Mouse (Mus musculus): ENCODE measurements at regions not wholly inside any gene's neighbourhood (a gene's known extent, or its start where the extent isn't known, plus 50 kb on each side); places are given as distances from the start of the nearest gene placed in this dataset.
A peak's percentile ranks its signal among the peaks of the same experiment; 100 is the strongest.

GRCm38 (mm10) chr4:95196106-95196505 lies 144.1 kb upstream of the Jun start:
- no peak for DNase-seq (ENCODE audit: low spot score)
- Histone ChIP-seq H3K27me3 (ENCODE audit: low read depth, poor library complexity, severe bottlenecking) (no peaks in the 10 kb centered on the region), H3K4me1 (peaks cover 19% of the 10 kb centered on the region), H3K9me3 (replicated peaks) (no peaks in the 10 kb centered on the region), H3K36me3 (no peaks in the 10 kb centered on the region), H3K27ac (no peak overlapping the region), H3K4me3 (no peak overlapping the region)
- WGBS, result 79% methylated on average over 2 of the region's 2 CpGs

- no peaks in the 10 kb centered on the region for H3K36me3 ChIP-seq
- peak; percentile 32 for DNase-seq (ENCODE audit: low spot score)
- H3K9me3 ChIP-seq (replicated peaks), result no peaks in the 10 kb centered on the region
- 45% methylated on average over 7 of the region's 7 CpGs for WGBS
- peak overlapping the region; percentile 71 for H3K27ac ChIP-seq
- H3K27me3 ChIP-seq (ENCODE audit: low read depth, poor library complexity, severe bottlenecking), result no peaks in the 10 kb centered on the region
- H3K4me3 ChIP-seq, result no peak overlapping the region
- H3K4me1 ChIP-seq, result peaks cover 19% of the 10 kb centered on the region
Measured at GRCm38 (mm10) chr4:95197077-95197711, 145.2 kb upstream of the Jun start.

GRCm38 (mm10) chr4:95199394-95199793 lies 147.4 kb upstream of the Jun start:
- Histone ChIP-seq H3K4me3 (no peak overlapping the region), H3K36me3 (no peaks in the 10 kb centered on the region), H3K9me3 (replicated peaks) (no peaks in the 10 kb centered on the region), H3K4me1 (peaks cover 19% of the 10 kb centered on the region), H3K27me3 (ENCODE audit: low read depth, poor library complexity, severe bottlenecking) (no peaks in the 10 kb centered on the region), H3K27ac (0 out of 2 replicates have a peak overlapping the region, but pooled peaks have one; percentile 10)
- 93% methylated on average over 5 of the region's 5 CpGs for whole genome bisulfite sequencing
- DNase-seq (ENCODE audit: low spot score), result no peak

- Histone ChIP-seq H3K36me3 (no peaks in the 10 kb centered on the region), H3K9me3 (replicated peaks) (no peaks in the 10 kb centered on the region), H3K4me3 (no peak overlapping the region), H3K27me3 (ENCODE audit: low read depth, poor library complexity, severe bottlenecking) (no peaks in the 10 kb centered on the region), H3K27ac (no peak overlapping the region), H3K4me1 (peaks cover 19% of the 10 kb centered on the region)
- no peak for DNase-seq (ENCODE audit: low spot score)
- 93% methylated on average over 7 of the region's 7 CpGs for WGBS
Measured at GRCm38 (mm10) chr4:95200130-95200529, 148.1 kb upstream of the Jun start.

GRCm38 (mm10) chr4:95202478-95202877 lies 150.5 kb upstream of the Jun start:
- peaks cover 7% of the 10 kb centered on the region for H3K4me1 ChIP-seq
- WGBS, result 85% methylated on average over 6 of the region's 6 CpGs

GRCm38 (mm10) chr4:95203577-95203976 lies 151.6 kb upstream of the Jun start:
- no peak overlapping the region for H3K4me3 ChIP-seq
- no peaks in the 10 kb centered on the region for H3K27me3 ChIP-seq (ENCODE audit: low read depth, poor library complexity, severe bottlenecking)
- 0 out of 2 replicates have a peak, but pooled peaks cover 3% of the 10 kb centered on the region for H3K4me1 ChIP-seq
- no peaks in the 10 kb centered on the region for H3K36me3 ChIP-seq
- peak; percentile 4 for DNase-seq (ENCODE audit: low spot score)
- no peaks in the 10 kb centered on the region for H3K9me3 ChIP-seq (replicated peaks)
- H3K27ac ChIP-seq, result no peak overlapping the region

More at GRCm38 (mm10) chr4:95202478-95202877, 150.5 kb upstream of the Jun start:
- no peak overlapping the region for H3K27ac ChIP-seq
- no peaks in the 10 kb centered on the region for H3K27me3 ChIP-seq (ENCODE audit: low read depth, poor library complexity, severe bottlenecking)
- H3K36me3 ChIP-seq, result no peaks in the 10 kb centered on the region
- H3K4me3 ChIP-seq, result no peak overlapping the region
- no peaks in the 10 kb centered on the region for H3K9me3 ChIP-seq (replicated peaks)
- DNase-seq (ENCODE audit: low spot score), result no peak

- peak; percentile 2 for DNase-seq (ENCODE audit: low spot score)
- 66% methylated on average over 1 of the region's 1 CpGs for WGBS
- Histone ChIP-seq H3K9me3 (replicated peaks) (no peaks in the 10 kb centered on the region), H3K4me3 (no peak overlapping the region), H3K4me1 (0 out of 2 replicates have a peak, but pooled peaks cover 5% of the 10 kb centered on the region), H3K27me3 (ENCODE audit: low read depth, poor library complexity, severe bottlenecking) (no peaks in the 10 kb centered on the region), H3K27ac (no peak overlapping the region), H3K36me3 (no peaks in the 10 kb centered on the region)
Measured at GRCm38 (mm10) chr4:95205372-95205771, 153.3 kb upstream of the Jun start.

GRCm38 (mm10) chr4:95207783-95208182 lies 155.8 kb upstream of the Jun start:
- WGBS, result 87% methylated on average over 5 of the region's 5 CpGs
- no peak overlapping the region for H3K27ac ChIP-seq
- DNase-seq (ENCODE audit: low spot score), result peak; percentile 21
- no peaks in the 10 kb centered on the region for H3K36me3 ChIP-seq
- no peaks in the 10 kb centered on the region for H3K9me3 ChIP-seq (replicated peaks)
- H3K4me1 ChIP-seq, result 0 out of 2 replicates have a peak, but pooled peaks cover 5% of the 10 kb centered on the region
- no peaks in the 10 kb centered on the region for H3K27me3 ChIP-seq (ENCODE audit: low read depth, poor library complexity, severe bottlenecking)
- H3K4me3 ChIP-seq, result no peak overlapping the region

GRCm38 (mm10) chr4:95208827-95209226 lies 156.8 kb upstream of the Jun start:
- peak; percentile 20 for DNase-seq (ENCODE audit: low spot score)
- H3K9me3 ChIP-seq (replicated peaks), result no peaks in the 10 kb centered on the region
- 83% methylated on average over 7 of the region's 7 CpGs for WGBS
- 0 out of 2 replicates have a peak, but pooled peaks cover 5% of the 10 kb centered on the region for H3K4me1 ChIP-seq
- H3K27ac ChIP-seq, result no peak overlapping the region
- no peaks in the 10 kb centered on the region for H3K36me3 ChIP-seq
- no peaks in the 10 kb centered on the region for H3K27me3 ChIP-seq (ENCODE audit: low read depth, poor library complexity, severe bottlenecking)
- no peak overlapping the region for H3K4me3 ChIP-seq

GRCm38 (mm10) chr4:95209322-95210119 lies 157.5 kb upstream of the Jun start:
- H3K27me3 ChIP-seq (ENCODE audit: low read depth, poor library complexity, severe bottlenecking), result no peaks in the 10 kb centered on the region
- DNase-seq (ENCODE audit: low spot score), result peak; percentile 7
- 0 out of 2 replicates have a peak, but pooled peaks cover 5% of the 10 kb centered on the region for H3K4me1 ChIP-seq
- 90% methylated on average over 3 of the region's 3 CpGs for WGBS
- no peaks in the 10 kb centered on the region for H3K36me3 ChIP-seq
- H3K9me3 ChIP-seq (replicated peaks), result no peaks in the 10 kb centered on the region
- no peak overlapping the region for H3K27ac ChIP-seq
- H3K4me3 ChIP-seq, result no peak overlapping the region

- 0 out of 2 replicates have a peak, but pooled peaks cover 5% of the 10 kb centered on the region for H3K4me1 ChIP-seq
- DNase-seq (ENCODE audit: low spot score), result no peak
- no peak overlapping the region for H3K4me3 ChIP-seq
- no peak overlapping the region for H3K27ac ChIP-seq
- H3K36me3 ChIP-seq, result no peaks in the 10 kb centered on the region
- H3K9me3 ChIP-seq (replicated peaks), result no peaks in the 10 kb centered on the region
- no peaks in the 10 kb centered on the region for H3K27me3 ChIP-seq (ENCODE audit: low read depth, poor library complexity, severe bottlenecking)
- WGBS, result 93% methylated on average over 2 of the region's 2 CpGs
Measured at GRCm38 (mm10) chr4:95212561-95212960, 160.5 kb upstream of the Jun start.

GRCm38 (mm10) chr4:95213026-95213425 lies 161.0 kb upstream of the Jun start:
- DNase-seq (ENCODE audit: low spot score), result peak; percentile 10
- H3K27me3 ChIP-seq (ENCODE audit: low read depth, poor library complexity, severe bottlenecking), result no peaks in the 10 kb centered on the region
- no peak overlapping the region for H3K4me3 ChIP-seq
- H3K36me3 ChIP-seq, result no peaks in the 10 kb centered on the region
- H3K27ac ChIP-seq, result no peak overlapping the region
- H3K4me1 ChIP-seq, result 0 out of 2 replicates have a peak, but pooled peaks cover 5% of the 10 kb centered on the region
- no peaks in the 10 kb centered on the region for H3K9me3 ChIP-seq (replicated peaks)
- 92% methylated on average over 3 of the region's 3 CpGs for WGBS

- H3K4me1 ChIP-seq, result 0 out of 2 replicates have a peak, but pooled peaks cover under 1% of the 10 kb centered on the region
- H3K27me3 ChIP-seq (ENCODE audit: low read depth, poor library complexity, severe bottlenecking), result no peaks in the 10 kb centered on the region
- H3K36me3 ChIP-seq, result no peaks in the 10 kb centered on the region
- DNase-seq (ENCODE audit: low spot score), result peak; percentile 21
- H3K9me3 ChIP-seq (replicated peaks), result no peaks in the 10 kb centered on the region
- no peak overlapping the region for H3K27ac ChIP-seq
- WGBS, result 96% methylated on average over 2 of the region's 2 CpGs
- H3K4me3 ChIP-seq, result no peak overlapping the region
Measured at GRCm38 (mm10) chr4:95214026-95214425, 162.0 kb upstream of the Jun start.

All from limb, embryonic 10.5 days (tissue).